Mouse (Mus musculus): ENCODE measurements around the gene Fam133b.

Gene Fam133b

GRCm38 (mm10) chr5:3607114-3607513, 63.5 kb downstream of the Fam133b start:
- peak; percentile 60 for DNase-seq

GRCm38 (mm10) chr5:3609241-3609640, 65.6 kb downstream of the Fam133b start:
- peak; percentile 73 for DNase-seq

GRCm38 (mm10) chr5:3611835-3612234, 68.2 kb downstream of the Fam133b start:
- DNase-seq, result peak; percentile 55
